Mouse (Mus musculus): ENCODE results near the gene March2. TPM values are rescaled to one million over a fixed set of nuclear protein-coding genes. Genes with fewer than 3 reads are reported as not detected.
"Not testable (repeated sequence)": the region's sequence is repeated elsewhere in the genome, so short reads cannot be mapped to it uniquely, and the experiment has no call there.

Gene March2
- polyA plus RNA-seq, 1 experiment from 2014 or later = 74.6 TPM

- H3K9me3 ChIP-seq (replicated peaks; ENCODE audit: control insufficient read depth, low read length, poor library complexity, severe bottlenecking) = no peaks in the 10 kb centered on the region
- WGBS = 100% methylated on average over 2 of the region's 2 CpGs
- no peak for ATAC-seq
- no peak overlapping the region for H3K4me2 ChIP-seq (ENCODE audit: low read length)
- peaks cover 41% of the 10 kb centered on the region for H3K4me1 ChIP-seq (ENCODE audit: control insufficient read depth, insufficient read depth, low read length)
- H3K36me3 ChIP-seq (ENCODE audit: control insufficient read depth, insufficient read depth, low read length) = peaks cover 15% of the 10 kb centered on the region
- no peak overlapping the region for H3K27ac ChIP-seq (ENCODE audit: low read length)
- H3K27me3 ChIP-seq (ENCODE audit: control insufficient read depth, insufficient read depth, low read depth, low read length) = no peaks in the 10 kb centered on the region
- H3K4me3 ChIP-seq (ENCODE audit: low read depth, low read length) = no peak overlapping the region
- H3K9ac ChIP-seq (ENCODE audit: low read depth, low read length) = no peak overlapping the region
These were observed 33.8 kb upstream of the March2 start for GRCm38 (mm10) chr17:33752297-33752696.

- Histone ChIP-seq H3K4me2 (ENCODE audit: low read length) (no peak overlapping the region), H3K9me3 (replicated peaks; ENCODE audit: control insufficient read depth, low read length, poor library complexity, severe bottlenecking) (no peaks in the 10 kb centered on the region), H3K36me3 (ENCODE audit: control insufficient read depth, insufficient read depth, low read length) (peaks cover 18% of the 10 kb centered on the region), H3K4me1 (ENCODE audit: control insufficient read depth, insufficient read depth, low read length) (peaks cover 31% of the 10 kb centered on the region), H3K4me3 (ENCODE audit: low read depth, low read length) (no peak overlapping the region), H3K9ac (ENCODE audit: low read depth, low read length) (no peak overlapping the region), H3K27me3 (ENCODE audit: control insufficient read depth, insufficient read depth, low read depth, low read length) (no peaks in the 10 kb centered on the region), H3K27ac (ENCODE audit: low read length) (no peak overlapping the region)
- no peak for ATAC-seq
These were observed 32.7 kb upstream of the March2 start for GRCm38 (mm10) chr17:33751181-33751580.

DNA sequence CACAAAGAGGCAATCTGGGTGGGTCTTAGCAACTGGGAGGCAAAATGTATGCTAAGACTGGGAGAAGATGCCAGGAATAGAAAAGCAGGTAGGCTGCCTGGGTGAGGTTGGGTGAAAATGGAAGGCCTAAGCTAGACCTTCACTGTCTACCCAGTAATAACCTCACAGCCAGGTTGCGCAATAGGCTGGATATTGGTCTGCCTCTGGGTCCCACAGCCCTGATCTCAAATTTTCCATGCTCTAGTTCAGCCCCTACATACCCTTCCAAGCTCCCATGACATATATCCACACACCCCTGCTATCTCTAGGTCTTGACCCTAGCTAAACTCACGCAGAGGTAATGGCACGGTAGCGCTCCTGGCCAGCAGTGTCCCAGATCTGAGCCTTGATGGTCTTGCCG is 31.0 kb upstream of the March2 start:
- H3K36me3 ChIP-seq (ENCODE audit: control insufficient read depth, insufficient read depth, low read length) = peaks cover 20% of the 10 kb centered on the region
- H3K4me1 ChIP-seq (ENCODE audit: control insufficient read depth, insufficient read depth, low read length) = peaks cover 15% of the 10 kb centered on the region
- no peak overlapping the region for H3K4me2 ChIP-seq (ENCODE audit: low read length)
- H3K4me3 ChIP-seq (ENCODE audit: low read depth, low read length) = no peak overlapping the region
- no peaks in the 10 kb centered on the region for H3K9me3 ChIP-seq (replicated peaks; ENCODE audit: control insufficient read depth, low read length, poor library complexity, severe bottlenecking)
- ATAC-seq = no peak
- H3K9ac ChIP-seq (ENCODE audit: low read depth, low read length) = no peak overlapping the region
- 97% methylated on average over 5 of the region's 5 CpGs for WGBS
- H3K27me3 ChIP-seq (ENCODE audit: control insufficient read depth, insufficient read depth, low read depth, low read length) = no peaks in the 10 kb centered on the region
- H3K27ac ChIP-seq (ENCODE audit: low read length) = no peak overlapping the region

- Histone ChIP-seq H3K4me3 (ENCODE audit: low read depth, low read length) (no peak overlapping the region), H3K27ac (ENCODE audit: low read length) (no peak overlapping the region), H3K27me3 (ENCODE audit: control insufficient read depth, insufficient read depth, low read depth, low read length) (no peaks in the 10 kb centered on the region), H3K9ac (ENCODE audit: low read depth, low read length) (no peak overlapping the region), H3K4me2 (ENCODE audit: low read length) (no peak overlapping the region), H3K36me3 (ENCODE audit: control insufficient read depth, insufficient read depth, low read length) (peaks cover 20% of the 10 kb centered on the region), H3K4me1 (ENCODE audit: control insufficient read depth, insufficient read depth, low read length) (no peaks in the 10 kb centered on the region), H3K9me3 (replicated peaks; ENCODE audit: control insufficient read depth, low read length, poor library complexity, severe bottlenecking) (no peaks in the 10 kb centered on the region)
- ATAC-seq = no peak
- 73% methylated on average over 2 of the region's 2 CpGs for WGBS
These were observed 27.5 kb upstream of the March2 start for GRCm38 (mm10) chr17:33746011-33746410.

DNA sequence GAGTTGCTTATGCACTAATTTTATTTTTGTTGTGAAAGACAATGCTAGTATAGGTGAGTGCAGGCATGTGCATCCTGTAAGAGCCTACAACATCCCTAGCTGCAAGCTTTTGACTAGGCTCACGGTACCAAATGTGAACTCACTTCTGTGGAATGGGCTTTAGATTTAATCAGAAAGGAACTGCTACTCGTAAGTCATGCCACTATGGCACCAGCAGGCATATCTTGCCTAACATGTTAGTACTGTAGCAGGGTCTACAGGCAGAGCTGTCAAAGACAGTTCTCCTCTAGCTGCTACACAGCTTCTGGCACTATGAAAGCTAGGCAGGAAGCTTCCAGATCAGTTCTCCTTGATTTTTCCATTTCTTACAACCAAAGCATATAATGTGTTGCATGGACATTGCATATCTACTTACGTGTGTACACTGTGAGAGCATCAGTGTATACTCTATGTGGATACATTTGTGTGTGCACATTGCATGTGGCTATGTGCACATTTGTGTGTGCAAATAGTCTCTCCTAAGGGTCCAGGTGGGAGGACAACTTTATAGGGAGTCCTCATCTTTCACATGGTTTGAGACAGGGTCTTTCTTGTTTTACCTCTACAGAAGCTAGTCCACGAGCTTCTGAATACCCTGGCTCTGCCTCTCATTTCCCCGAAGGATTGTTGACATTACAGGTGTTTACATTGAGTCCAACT is 26.4 kb upstream of the March2 start:
- Histone ChIP-seq H3K9me3 (replicated peaks; ENCODE audit: control insufficient read depth, low read length, poor library complexity, severe bottlenecking) (no peaks in the 10 kb centered on the region), H3K4me2 (ENCODE audit: low read length) (no peak overlapping the region), H3K27me3 (ENCODE audit: control insufficient read depth, insufficient read depth, low read depth, low read length) (no peaks in the 10 kb centered on the region), H3K4me3 (ENCODE audit: low read depth, low read length) (no peak overlapping the region), H3K4me1 (ENCODE audit: control insufficient read depth, insufficient read depth, low read length) (no peaks in the 10 kb centered on the region), H3K27ac (ENCODE audit: low read length) (no peak overlapping the region), H3K36me3 (ENCODE audit: control insufficient read depth, insufficient read depth, low read length) (peaks cover 20% of the 10 kb centered on the region), H3K9ac (ENCODE audit: low read depth, low read length) (no peak overlapping the region)
- ATAC-seq = no peak
- WGBS = 86% methylated on average over 5 of the region's 5 CpGs

DNA sequence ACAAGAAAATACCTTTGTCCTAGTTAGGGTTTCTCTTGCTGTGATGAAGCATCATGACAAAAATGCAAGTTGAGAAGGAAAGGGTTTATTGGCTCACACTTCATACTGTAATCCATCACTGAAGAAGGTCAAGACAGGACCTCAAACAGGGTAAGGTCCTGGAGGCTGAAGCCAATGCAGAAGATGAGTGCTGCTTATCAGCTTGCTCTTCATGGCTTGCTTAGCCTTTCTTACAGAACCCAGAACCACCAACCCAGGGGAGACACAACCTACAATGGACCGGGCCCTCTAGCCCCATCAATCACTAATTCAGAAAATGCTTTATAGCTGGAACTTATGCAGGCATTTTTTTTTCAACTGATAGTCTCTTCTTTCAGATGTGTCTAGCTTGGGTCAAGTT is 23.9 kb upstream of the March2 start:
- Histone ChIP-seq H3K4me2 (ENCODE audit: low read length) (no peak overlapping the region), H3K9ac (ENCODE audit: low read depth, low read length) (no peak overlapping the region), H3K9me3 (replicated peaks; ENCODE audit: control insufficient read depth, low read length, poor library complexity, severe bottlenecking) (no peaks in the 10 kb centered on the region), H3K36me3 (ENCODE audit: control insufficient read depth, insufficient read depth, low read length) (peaks cover 5% of the 10 kb centered on the region; the same call in 1 of the 2 replicates), H3K27me3 (ENCODE audit: control insufficient read depth, insufficient read depth, low read depth, low read length) (no peaks in the 10 kb centered on the region), H3K4me1 (ENCODE audit: control insufficient read depth, insufficient read depth, low read length) (no peaks in the 10 kb centered on the region), H3K27ac (ENCODE audit: low read length) (no peak overlapping the region), H3K4me3 (ENCODE audit: low read depth, low read length) (no peak overlapping the region)
- ATAC-seq = no peak
- 100% methylated on average over 1 of the region's 1 CpGs for WGBS

- 93% methylated on average over 10 of the region's 10 CpGs for WGBS
- ATAC-seq = not testable (repeated sequence)
These were observed 15.1 kb upstream of the March2 start for GRCm38 (mm10) chr17:33733526-33733925.

GRCm38 (mm10) chr17:33732556-33733083 is 14.2 kb upstream of the March2 start:
- ATAC-seq; H3K9ac ChIP-seq (ENCODE audit: low read depth, low read length); H3K36me3 ChIP-seq (ENCODE audit: control insufficient read depth, insufficient read depth, low read length); H3K9me3 ChIP-seq (replicated peaks; ENCODE audit: control insufficient read depth, low read length, poor library complexity, severe bottlenecking); H3K27me3 ChIP-seq (ENCODE audit: control insufficient read depth, insufficient read depth, low read depth, low read length); H3K27ac ChIP-seq (ENCODE audit: low read length); H3K4me2 ChIP-seq (ENCODE audit: low read length); H3K4me1 ChIP-seq (ENCODE audit: control insufficient read depth, insufficient read depth, low read length); H3K4me3 ChIP-seq (ENCODE audit: low read depth, low read length): not testable (repeated sequence)
- WGBS = 82% methylated on average over 9 of the region's 9 CpGs

More at GRCm38 (mm10) chr17:33733526-33733925, 15.1 kb upstream of the March2 start:
- not testable (repeated sequence) for H3K36me3 ChIP-seq (ENCODE audit: control insufficient read depth, insufficient read depth, low read length); H3K4me1 ChIP-seq (ENCODE audit: control insufficient read depth, insufficient read depth, low read length); H3K27me3 ChIP-seq (ENCODE audit: control insufficient read depth, insufficient read depth, low read depth, low read length); H3K4me3 ChIP-seq (ENCODE audit: low read depth, low read length); H3K27ac ChIP-seq (ENCODE audit: low read length); H3K4me2 ChIP-seq (ENCODE audit: low read length); H3K9ac ChIP-seq (ENCODE audit: low read depth, low read length); H3K9me3 ChIP-seq (replicated peaks; ENCODE audit: control insufficient read depth, low read length, poor library complexity, severe bottlenecking)

DNA sequence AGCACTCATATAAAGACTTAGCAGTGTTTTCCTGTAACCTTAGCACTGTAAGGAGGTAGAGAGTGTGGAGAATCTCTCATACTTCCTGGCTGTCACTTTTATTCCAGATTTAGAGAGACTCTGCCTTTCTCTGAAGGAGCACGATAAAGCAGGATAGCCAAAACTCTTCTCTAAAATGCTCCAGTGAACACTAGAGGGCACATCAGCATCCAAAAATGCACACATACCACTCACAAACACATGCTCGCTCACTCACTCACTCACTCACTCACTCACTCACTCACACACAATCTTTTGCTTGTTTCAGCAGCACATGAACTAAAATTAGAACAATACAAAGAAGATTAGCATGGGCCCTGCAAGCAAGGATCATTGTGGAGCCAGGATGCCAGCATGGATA is 10.7 kb upstream of the March2 start:
- Histone ChIP-seq H3K9me3 (replicated peaks; ENCODE audit: control insufficient read depth, low read length, poor library complexity, severe bottlenecking) (no peaks in the 10 kb centered on the region), H3K4me2 (ENCODE audit: low read length) (no peak overlapping the region), H3K27me3 (ENCODE audit: control insufficient read depth, insufficient read depth, low read depth, low read length) (no peaks in the 10 kb centered on the region), H3K4me3 (ENCODE audit: low read depth, low read length) (no peak overlapping the region), H3K9ac (ENCODE audit: low read depth, low read length) (no peak overlapping the region), H3K36me3 (ENCODE audit: control insufficient read depth, insufficient read depth, low read length) (no peaks in the 10 kb centered on the region), H3K27ac (ENCODE audit: low read length) (no peak overlapping the region), H3K4me1 (ENCODE audit: control insufficient read depth, insufficient read depth, low read length) (no peaks in the 10 kb centered on the region)
- whole genome bisulfite sequencing = 66% methylated on average over 2 of the region's 2 CpGs
- ATAC-seq = no peak
